Mouse (Mus musculus) c-Kit-negative CD71-positive TER-119-positive erythroid progenitor cells, embryonic 14.5 days (primary cell): ENCODE data around the gene Rnf216.

Experiments used
- DNase-seq: peaks from one replicate; pipeline ENCODE4 v3.0.0-alpha.2; 2013; ENCODE audit warnings: low read depth, low spot score

Gene Rnf216

GRCm38 (mm10) chr5:143053132-143053972 is 59.4 kb downstream of the Rnf216 start:
- no peak for DNase-seq

- DNase-seq, result no peak
Observed at GRCm38 (mm10) chr5:143052677-143053076, 60.1 kb downstream of the Rnf216 start.

GRCm38 (mm10) chr5:143051851-143052250 is 60.9 kb downstream of the Rnf216 start:
- no peak for DNase-seq

GRCm38 (mm10) chr5:143050273-143050672 is 62.5 kb downstream of the Rnf216 start:
- DNase-seq, result no peak

- no peak for DNase-seq
Observed at GRCm38 (mm10) chr5:143049746-143050145, 63.0 kb downstream of the Rnf216 start.

GRCm38 (mm10) chr5:143049013-143049385 is 63.8 kb downstream of the Rnf216 start:
- DNase-seq, result no peak

GRCm38 (mm10) chr5:143048232-143049012 is 64.4 kb downstream of the Rnf216 start:
- no peak for DNase-seq

GRCm38 (mm10) chr5:143047586-143047985 is 65.2 kb downstream of the Rnf216 start:
- DNase-seq, result no peak

GRCm38 (mm10) chr5:143043902-143044301 is 68.9 kb downstream of the Rnf216 start:
- DNase-seq, result no peak

- no peak for DNase-seq
Observed at GRCm38 (mm10) chr5:143043285-143043684, 69.5 kb downstream of the Rnf216 start.

GRCm38 (mm10) chr5:143038794-143039193 is 74.0 kb downstream of the Rnf216 start:
- DNase-seq, result no peak

- DNase-seq, result peak; percentile 74
Observed at GRCm38 (mm10) chr5:143037201-143037600, 75.6 kb downstream of the Rnf216 start.

GRCm38 (mm10) chr5:143036052-143036451 is 76.7 kb downstream of the Rnf216 start:
- no peak for DNase-seq

GRCm38 (mm10) chr5:143035271-143035670 is 77.5 kb downstream of the Rnf216 start:
- no peak for DNase-seq

- DNase-seq, result no peak
Observed at GRCm38 (mm10) chr5:143034108-143034507, 78.7 kb downstream of the Rnf216 start.

GRCm38 (mm10) chr5:143033277-143033676 is 79.5 kb downstream of the Rnf216 start:
- DNase-seq, result no peak

GRCm38 (mm10) chr5:143032639-143033146 is 80.1 kb downstream of the Rnf216 start:
- DNase-seq, result no peak

GRCm38 (mm10) chr5:143031681-143032080 is 81.1 kb downstream of the Rnf216 start:
- DNase-seq, result no peak

GRCm38 (mm10) chr5:143031193-143031592 is 81.6 kb downstream of the Rnf216 start:
- DNase-seq, result no peak

- DNase-seq, result no peak
Observed at GRCm38 (mm10) chr5:143023887-143024286, 88.9 kb downstream of the Rnf216 start.

GRCm38 (mm10) chr5:143022956-143023355 is 89.8 kb downstream of the Rnf216 start:
- no peak for DNase-seq

- DNase-seq, result no peak
Observed at GRCm38 (mm10) chr5:143017401-143017800, 95.4 kb downstream of the Rnf216 start.

- DNase-seq, result no peak
Observed at GRCm38 (mm10) chr5:143009383-143009782, 103.4 kb downstream of the Rnf216 start.
